Comparison of ENCODE assay signal across 8 mouse cellular contexts in genomic region chr11:50292190-50292855, GRCm38 (mm10). TPM values are rescaled to one million over a fixed set of nuclear protein-coding genes. Genes with fewer than 3 reads are reported as not detected.
A peak's percentile ranks its signal among the peaks of the same experiment; 100 is the strongest.
DNase-seq lines count a peak whose midpoint lies in the region; ATAC-seq and TF ChIP-seq lines count a peak whose summit lies in the region.

Gene Maml1 (minus strand): TSS chr11:50292311.

- peak within 1 kb of the TSS; percentile 73 for H3K4me2 ChIP-seq in heart, embryonic 11.5 days
- peak within 1 kb of the TSS; percentile 90 for H3K4me2 ChIP-seq in kidney, embryonic 16.5 days (replicated peaks; ENCODE audit: low read depth, low read length)
- H3K4me2 ChIP-seq in myocyte (ENCODE audit: low read depth): peak within 1 kb of the TSS; percentile 81

- peak; percentile 99 for DNase-seq in brain, embryonic 14.5 days (ENCODE audit: low read depth)
- DNase-seq in liver, adult 2 months (ENCODE audit: extremely low read depth, low read depth, low spot score): peak; percentile 92
- DNase-seq in splenic B cell, adult 2 months (ENCODE audit: low read depth, low spot score): peak; percentile 97

- peaks cover 48% of the 10 kb centered on the region for H3K79me2 ChIP-seq in C2C12 (ENCODE audit: control insufficient read depth, insufficient read depth)
- peaks cover 34% of the 10 kb centered on the region for H3K79me2 ChIP-seq in liver, adult 2 months (ENCODE audit: control insufficient read depth, insufficient read depth, low read length)
- peaks cover 42% of the 10 kb centered on the region for H3K79me2 ChIP-seq in myocyte (ENCODE audit: control insufficient read depth, insufficient read depth)

- H3K9me3 ChIP-seq in erythroblast, embryonic 14.5 days (ENCODE audit: control insufficient read depth, low read length): peaks cover 3% of the 10 kb centered on the region
- no peaks in the 10 kb centered on the region for H3K9me3 ChIP-seq in heart, embryonic 11.5 days (replicated peaks; ENCODE audit: control insufficient read depth, low read length)
- no peaks in the 10 kb centered on the region for H3K9me3 ChIP-seq in kidney, embryonic 16.5 days (ENCODE audit: low read length)

- H3K27ac ChIP-seq in heart, embryonic 11.5 days (ENCODE audit: low read depth, low read length): peak within 1 kb of the TSS; percentile 99
- H3K27ac ChIP-seq in kidney, embryonic 16.5 days (ENCODE audit: low read length): peak within 1 kb of the TSS; percentile 98
- peak within 1 kb of the TSS; percentile 98 for H3K27ac ChIP-seq in liver, adult 2 months (replicated peaks; ENCODE audit: insufficient read depth, low read depth, low read length)

- H3K27me3 ChIP-seq in C2C12 (ENCODE audit: control insufficient read depth, insufficient read depth, insufficient read length) (no peaks in the 10 kb centered on the region), myocyte (ENCODE audit: control insufficient read depth, insufficient read depth, insufficient read length) (no peaks in the 10 kb centered on the region)
- H3K27me3 ChIP-seq in erythroblast, embryonic 14.5 days (ENCODE audit: control insufficient read depth): no peaks in the 10 kb centered on the region
- H3K27me3 ChIP-seq in heart, embryonic 11.5 days (ENCODE audit: control insufficient read depth, insufficient read depth, low read length): no peaks in the 10 kb centered on the region
- no peaks in the 10 kb centered on the region for H3K27me3 ChIP-seq in kidney, embryonic 16.5 days (ENCODE audit: insufficient read depth, low read length)
- H3K27me3 ChIP-seq in liver, adult 2 months (ENCODE audit: control insufficient read depth, insufficient read depth, low read length): no peaks in the 10 kb centered on the region
- H3K27me3 ChIP-seq in splenic B cell, adult 2 months (ENCODE audit: control insufficient read depth, insufficient read depth, low read length, poor library complexity, severe bottlenecking): no peaks in the 10 kb centered on the region

- WGBS in heart, embryonic 11.5 days (ENCODE audit: insufficient replicate concordance): under 1% methylated on average over 43 of the region's 45 CpGs
- WGBS in kidney, embryonic 16.5 days: under 1% methylated on average over 45 of the region's 45 CpGs
- WGBS in liver, adult 2 months: under 1% methylated on average over 45 of the region's 45 CpGs

- H3K9ac ChIP-seq in heart, embryonic 11.5 days (ENCODE audit: low read depth, low read length): peak within 1 kb of the TSS; percentile 99
- H3K9ac ChIP-seq in kidney, embryonic 16.5 days (replicated peaks; ENCODE audit: low read length): peak within 1 kb of the TSS; percentile 99
- peak within 1 kb of the TSS; percentile 99 for H3K9ac ChIP-seq in liver, adult 2 months (ENCODE audit: low read depth, low read length)

- H3ac ChIP-seq in C2C12 (ENCODE audit: control insufficient read depth, insufficient read length, low read depth): peak within 1 kb of the TSS; percentile 99
- H3ac ChIP-seq in myocyte (ENCODE audit: control insufficient read depth, insufficient read length): peak within 1 kb of the TSS; percentile 91

- TF ChIP-seq POLR2A in brain, embryonic 14.5 days (IDR thresholded peaks at IDR 0.05; ENCODE audit: borderline replicate concordance, extremely low read depth, insufficient read depth, insufficient read length, poor library complexity, severe bottlenecking): peak; percentile 26; the same call in 1 of the 2 replicates
- peak; percentile 98 for TF ChIP-seq POLR2A in liver, adult 2 months (IDR thresholded peaks at IDR 0.05; ENCODE audit: extremely low read depth, insufficient read depth, low read length)
- peak; percentile 56 for TF ChIP-seq POLR2A in myocyte (IDR thresholded peaks at IDR 0.05; ENCODE audit: insufficient read length, low read depth)

- H3K36me3 ChIP-seq in C2C12 (ENCODE audit: control insufficient read depth, insufficient read depth) (peaks cover 69% of the 10 kb centered on the region), myocyte (ENCODE audit: control insufficient read depth, insufficient read depth) (peaks cover 26% of the 10 kb centered on the region)
- H3K36me3 ChIP-seq in erythroblast, embryonic 14.5 days (ENCODE audit: control insufficient read depth): peaks cover 74% of the 10 kb centered on the region
- H3K36me3 ChIP-seq in heart, embryonic 11.5 days (ENCODE audit: control insufficient read depth, insufficient read depth, low read length): peaks cover 19% of the 10 kb centered on the region
- H3K36me3 ChIP-seq in kidney, embryonic 16.5 days (ENCODE audit: insufficient read depth, low read length): peaks cover 23% of the 10 kb centered on the region
- H3K36me3 ChIP-seq in liver, adult 2 months (ENCODE audit: control insufficient read depth, insufficient read depth, low read length): peaks cover 19% of the 10 kb centered on the region
- peaks cover 3% of the 10 kb centered on the region for H3K36me3 ChIP-seq in splenic B cell, adult 2 months (ENCODE audit: control insufficient read depth, insufficient read depth, low read length, poor library complexity, severe bottlenecking)

- no peak for TF ChIP-seq CTCF in C2C12 (IDR thresholded peaks at IDR 0.05; ENCODE audit: control insufficient read depth, insufficient read depth, insufficient read length)
- no peak for TF ChIP-seq CTCF in brain, embryonic 14.5 days (IDR thresholded peaks at IDR 0.05; ENCODE audit: borderline replicate concordance, extremely low read depth, insufficient read depth, insufficient read length)
- no peak for TF ChIP-seq CTCF in liver, adult 2 months (IDR thresholded peaks at IDR 0.05; ENCODE audit: low read depth, low read length)

- H3K79me3 ChIP-seq in C2C12 (ENCODE audit: low read depth): peaks cover 41% of the 10 kb centered on the region

- H3K4me3 ChIP-seq in C2C12 (ENCODE audit: insufficient read depth, poor library complexity, severe bottlenecking): peak within 1 kb of the TSS; percentile 85
- H3K4me3 ChIP-seq in erythroblast, embryonic 14.5 days (replicated peaks): peak within 1 kb of the TSS; percentile 99
- H3K4me3 ChIP-seq in heart, embryonic 11.5 days (ENCODE audit: low read depth, low read length): peak within 1 kb of the TSS; percentile 95
- H3K4me3 ChIP-seq in kidney, embryonic 16.5 days (ENCODE audit: low read length): peak within 1 kb of the TSS; percentile 92
- H3K4me3 ChIP-seq in liver, adult 2 months (ENCODE audit: insufficient read depth, low read depth, low read length): peak within 1 kb of the TSS; percentile 98
- H3K4me3 ChIP-seq in myocyte: peak within 1 kb of the TSS; percentile 54

- peaks cover 43% of the 10 kb centered on the region for H3K4me1 ChIP-seq in erythroblast, embryonic 14.5 days (ENCODE audit: control insufficient read depth)
- H3K4me1 ChIP-seq in heart, embryonic 11.5 days (ENCODE audit: control insufficient read depth, insufficient read depth, low read length): peaks cover 14% of the 10 kb centered on the region
- peaks cover 13% of the 10 kb centered on the region for H3K4me1 ChIP-seq in kidney, embryonic 16.5 days (ENCODE audit: insufficient read depth, low read length)
- peaks cover 24% of the 10 kb centered on the region for H3K4me1 ChIP-seq in liver, adult 2 months (ENCODE audit: control insufficient read depth, insufficient read depth, low read length)

- peak; percentile 93 for ATAC-seq in heart, embryonic 11.5 days (replicated peaks; ENCODE audit: insufficient number of reproducible peaks, low FRiP score, low TSS enrichment)
- ATAC-seq in kidney, embryonic 16.5 days (ENCODE audit: low FRiP score, low TSS enrichment): peak; percentile 98

TF ChIP-seq in C2C12, 6 proteins besides CTCF, POLR2A, EP300 and RAD21:
- TF ChIP-seq MAX (IDR thresholded peaks at IDR 0.05): peak; percentile 72
- TF ChIP-seq MYOG (IDR thresholded peaks at IDR 0.05; ENCODE audit: control insufficient read depth, extremely low read depth, insufficient read length): no peak

TF ChIP-seq in myocyte, 11 proteins besides CTCF, POLR2A, EP300 and RAD21:
- TF ChIP-seq MYOD1 (IDR thresholded peaks at IDR 0.05; ENCODE audit: control insufficient read depth in 1 of 3, insufficient read length in 2 of 3, low read depth in 2 of 3) (no peak), POLR2AphosphoS2 (IDR thresholded peaks at IDR 0.05; ENCODE audit: insufficient read length, low read depth) (peak; percentile 89), CEBPB (IDR thresholded peaks at IDR 0.05; ENCODE audit: insufficient read depth, poor library complexity, severe bottlenecking) (no peak), SRF (IDR thresholded peaks at IDR 0.05; ENCODE audit: control insufficient read depth, insufficient read length, low read depth) (peak; percentile 29), E2F4 (IDR thresholded peaks at IDR 0.05; ENCODE audit: insufficient read depth) (no peak)

RNA-seq across cellular contexts. Expression of gene Maml1, which starts in this region (rescaled TPM):
- polyA plus RNA-seq in C2C12 (2012; fragmentation: generic; extraction: Trizol) (14.8 TPM), myocyte (2012; fragmentation: generic; extraction: Trizol) (13.7 TPM)
- polyA plus RNA-seq in brain, embryonic 14.5 days (2012; rRNA removed): 13.7 and 16.4 TPM in 2 replicates
- polyA plus RNA-seq in erythroblast, embryonic 14.5 days (2012): 0.47 and 0.68 TPM in 2 replicates
- 5.5 and 5.9 TPM in 2 replicates for polyA plus RNA-seq in heart, embryonic 11.5 days (2014; fragmentation: Nextera tagmentation; extraction: Ambion mirVana)
- polyA plus RNA-seq in kidney, embryonic 16.5 days (2015; fragmentation: Nextera tagmentation; extraction: Ambion mirVana): 5.2 and 6.3 TPM in 2 replicates
- 3.1 and 4.0 TPM in 2 replicates for total RNA-seq in liver, adult 2 months (2014; rRNA removed)
- polyA plus RNA-seq in liver, adult 2 months (2012; rRNA removed): 7.2 and 8.3 TPM in 2 replicates

Comparison
In these comparisons a context has a peak if more than half of its experiments do, and no peak if none do; other contexts are left out.
1. Peak in every context shown above with its lines: DNase-seq, ATAC-seq, H3K4me3 ChIP-seq and H3K27ac ChIP-seq.
2. POLR2A ChIP-seq: peak in every context shown above with its lines; median percentile 98 in liver, adult 2 months; 56 in myocyte; 26 in brain, embryonic 14.5 days.